Mouse (Mus musculus): ENCODE results near the gene Cyth1.

Gene Cyth1

GRCm38 (mm10) chr11:118254159-118254951 is 6.0 kb upstream of the Cyth1 start:
- no peak for DNase-seq (ENCODE audit: low spot score in 2 of 2)

- DNase-seq (ENCODE audit: low spot score in 2 of 2): no peak
Measured at GRCm38 (mm10) chr11:118253447-118254158, 5.2 kb upstream of the Cyth1 start.

GRCm38 (mm10) chr11:118249012-118249383 is 606 bp upstream of the Cyth1 start:
- no peak for DNase-seq (ENCODE audit: low spot score in 2 of 2)

- DNase-seq (ENCODE audit: low spot score in 2 of 2): peak in 1 of 2 experiments; percentile 51
Measured at GRCm38 (mm10) chr11:118247359-118248095, 865 bp downstream of the Cyth1 start.

- DNase-seq (ENCODE audit: low spot score in 2 of 2): no peak
Measured at GRCm38 (mm10) chr11:118246724-118247123, 1.7 kb downstream of the Cyth1 start.

- DNase-seq (ENCODE audit: low spot score in 2 of 2): no peak
Measured at GRCm38 (mm10) chr11:118245130-118245529, 3.3 kb downstream of the Cyth1 start.

GRCm38 (mm10) chr11:118243627-118244261 is 4.6 kb downstream of the Cyth1 start:
- DNase-seq (ENCODE audit: low spot score in 2 of 2): no peak

GRCm38 (mm10) chr11:118242506-118242905 is 5.9 kb downstream of the Cyth1 start:
- no peak for DNase-seq (ENCODE audit: low spot score in 2 of 2)

- DNase-seq (ENCODE audit: low spot score in 2 of 2): no peak
Measured at GRCm38 (mm10) chr11:118240388-118240787, 8.0 kb downstream of the Cyth1 start.

- DNase-seq (ENCODE audit: low spot score in 2 of 2): no peak
Measured at GRCm38 (mm10) chr11:118239281-118240198, 8.9 kb downstream of the Cyth1 start.

GRCm38 (mm10) chr11:118236520-118237190 is 11.7 kb downstream of the Cyth1 start:
- DNase-seq (ENCODE audit: low spot score in 2 of 2): no peak

GRCm38 (mm10) chr11:118234929-118235328 is 13.5 kb downstream of the Cyth1 start:
- no peak for DNase-seq (ENCODE audit: low spot score in 2 of 2)

- no peak for DNase-seq (ENCODE audit: low spot score in 2 of 2)
Measured at GRCm38 (mm10) chr11:118234500-118234899, 13.9 kb downstream of the Cyth1 start.

GRCm38 (mm10) chr11:118233924-118234323 is 14.5 kb downstream of the Cyth1 start:
- no peak for DNase-seq (ENCODE audit: low spot score in 2 of 2)

- peak in 1 of 2 experiments; percentile 53 for DNase-seq (ENCODE audit: low spot score in 2 of 2)
Measured at GRCm38 (mm10) chr11:118232314-118232831, 16.0 kb downstream of the Cyth1 start.

- no peak for DNase-seq (ENCODE audit: low spot score in 2 of 2)
Measured at GRCm38 (mm10) chr11:118229941-118230340, 18.5 kb downstream of the Cyth1 start.

GRCm38 (mm10) chr11:118227650-118228049 is 20.7 kb downstream of the Cyth1 start:
- DNase-seq (ENCODE audit: low spot score in 2 of 2): no peak

GRCm38 (mm10) chr11:118226850-118227249 is 21.5 kb downstream of the Cyth1 start:
- no peak for DNase-seq (ENCODE audit: low spot score in 2 of 2)

GRCm38 (mm10) chr11:118225862-118226261 is 22.5 kb downstream of the Cyth1 start:
- DNase-seq (ENCODE audit: low spot score in 2 of 2): no peak
